Mouse (Mus musculus) ES-Bruce4 (cell line): ENCODE measurements around the gene Nupr1.

ENCODE experiments used
- CTCF ChIP-seq: IDR thresholded peaks from one replicate; pipeline ENCODE4 v1.8.1; 2011; ENCODE audit warnings: low read depth, low read length
- EP300 ChIP-seq: IDR thresholded peaks from 2 replicates; pipeline ENCODE4 v1.6.1; 2011; ENCODE audit warnings: low read depth, low read length; ENCODE audit not compliant: insufficient read depth
- POLR2A ChIP-seq: IDR thresholded peaks from one replicate; pipeline ENCODE4 v1.8.1; 2011; ENCODE audit warnings: low read length; ENCODE audit not compliant: insufficient read depth

GRCm38 (mm10) chr7:126625369-126625768, 5.3 kb downstream of the Nupr1 start:
- no peak for TF ChIP-seq CTCF
- peak; percentile 44 for TF ChIP-seq POLR2A
- TF ChIP-seq EP300: peak; percentile 67; the same call in 1 of the 2 replicates
